Mouse (Mus musculus) hindbrain, embryonic 14.5 days (tissue): ENCODE data around the gene Agap3. TPM values are rescaled to one million over a fixed set of nuclear protein-coding genes. Genes with fewer than 3 reads are reported as not detected.

Source experiments
- ATAC-seq: fragments of 200-750 bp; cut with Nextera tagmentation; 2 replicates; pipeline ENCODE4 v1.8.0; 2017; ENCODE audit warnings: moderate number of reproducible peaks, mild to moderate bottlenecking, moderate TSS enrichment, moderate library complexity; ENCODE audit not compliant: low FRiP score
- DNase-seq: peaks from one replicate; pipeline ENCODE4 v3.0.0-alpha.2; 2015; ENCODE audit warnings: low spot score
- H3K27ac ChIP-seq: fragments of 300-500 bp; sonication (generic); 2 replicates; pipeline ENCODE4 v1.5.1; 2014; ENCODE audit warnings: mild to moderate bottlenecking, moderate library complexity
- H3K27me3 ChIP-seq: fragments of 300-500 bp; sonication (generic); 2 replicates; pipeline ENCODE4 v1.6.1; 2014; ENCODE audit warnings: mild to moderate bottlenecking, low read length, mixed read lengths; ENCODE audit not compliant: control insufficient read depth, insufficient read depth
- H3K36me3 ChIP-seq: fragments of 300-500 bp; sonication (generic); replicated peaks from 2 replicates; pipeline ENCODE4 v1.6.1; 2014; ENCODE audit not compliant: control insufficient read depth, insufficient read depth
- H3K4me1 ChIP-seq: fragments of 300-500 bp; sonication (generic); replicated peaks from 2 replicates; pipeline ENCODE4 v1.6.1; 2014; ENCODE audit warnings: antibody characterized with exemption, low read length, mixed read lengths; ENCODE audit not compliant: control insufficient read depth, insufficient read depth
- H3K4me2 ChIP-seq: fragments of 300-500 bp; sonication (generic); replicated peaks from 2 replicates; pipeline ENCODE4 v1.6.1; 2014; ENCODE audit warnings: mild to moderate bottlenecking, moderate library complexity
- H3K4me3 ChIP-seq: fragments of 300-500 bp; sonication (generic); replicated peaks from 2 replicates; pipeline ENCODE4 v1.5.1; 2014; ENCODE audit warnings: mild to moderate bottlenecking, low read length
- H3K9ac ChIP-seq: fragments of 300-500 bp; sonication (generic); 2 replicates; pipeline ENCODE4 v1.6.1; 2014
- H3K9me3 ChIP-seq: fragments of 300-500 bp; sonication (generic); 2 replicates; pipeline ENCODE4 v1.6.1; 2016; ENCODE audit warnings: low read length; ENCODE audit not compliant: control insufficient read depth
- WGBS: fragments of 180-500 bp; shearing (Covaris S2); extraction: QIAGEN DNeasy Blood & Tissue Kit; methylation state at CpG from one replicate; pipeline ENCODE4 v1.1.7; 2014; 5-methylcytosine and 5-hydroxymethylcytosine counted together
- polyA plus RNA-seq: library from polyadenylated mRNA; unstranded; fragments of >200 nt; fragmentation: Nextera tagmentation; extraction: Ambion mirVana; gene quantifications from 2 replicates; pipeline ENCODE4 v1.2.1, GENCODE M21; 2014

Gene Agap3
- polyA plus RNA-seq, 1 experiment from 2014 or later: 73.1 TPM

DNA sequence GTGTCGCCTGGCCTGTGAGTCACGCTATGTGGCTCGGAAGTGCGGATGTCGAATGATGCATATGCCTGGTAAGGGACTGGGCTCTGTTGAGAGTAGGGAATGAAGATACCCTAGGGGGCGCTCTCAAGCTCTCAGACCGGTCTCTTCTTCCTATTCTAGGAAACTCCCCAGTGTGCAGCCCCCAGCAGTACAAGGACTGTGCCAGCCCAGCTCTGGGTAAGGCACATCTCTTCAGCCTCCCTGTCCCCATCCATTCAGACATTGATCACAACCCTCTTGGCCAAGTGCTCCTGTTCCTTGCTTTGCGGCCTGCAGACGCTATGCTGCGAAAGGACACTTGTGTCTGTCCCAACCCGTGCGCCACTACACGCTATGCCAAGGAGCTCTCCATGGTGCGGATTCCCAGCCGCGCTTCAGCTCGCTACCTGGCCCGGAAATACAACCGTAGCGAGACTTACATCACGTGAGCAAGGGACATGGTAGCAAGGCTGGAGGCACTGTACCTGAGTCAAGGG is 35.7 kb upstream of the Agap3 start:
- Histone ChIP-seq H3K4me1 (peaks cover 11% of the 10 kb centered on the region; the same call in 1 of the 2 replicates), H3K27ac (no peak overlapping the region), H3K27me3 (no peaks in the 10 kb centered on the region), H3K36me3 (peaks cover 28% of the 10 kb centered on the region), H3K4me2 (peak overlapping the region; percentile 27), H3K9me3 (no peaks in the 10 kb centered on the region), H3K4me3 (no peak overlapping the region), H3K9ac (no peak overlapping the region; the same call in 1 of the 2 replicates)
- DNase-seq (peak; percentile 66), ATAC-seq (peak; percentile 72; the same call in 1 of the 2 replicates)
- WGBS: 4% methylated on average over 21 of the region's 21 CpGs

DNA sequence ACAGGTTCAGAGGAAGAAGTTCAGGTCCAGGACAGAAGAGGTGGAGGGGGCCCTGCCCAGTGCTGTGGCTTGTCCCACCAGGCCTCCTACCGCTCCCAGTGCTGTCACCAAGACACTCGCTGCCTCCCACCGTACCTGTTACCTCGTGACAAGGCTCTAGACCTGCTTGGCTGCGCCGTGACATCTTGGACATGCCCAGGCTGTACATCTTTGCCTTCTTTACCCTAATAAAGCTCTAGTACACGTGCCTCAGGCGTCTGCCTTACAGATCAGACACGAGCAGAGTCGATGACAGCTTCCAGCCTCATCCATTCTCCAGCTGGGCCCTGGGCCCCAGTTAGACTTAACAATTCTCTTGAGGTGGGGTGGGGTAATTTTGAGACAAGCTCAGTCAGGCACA is 34.4 kb upstream of the Agap3 start:
- Histone ChIP-seq H3K27me3 (no peaks in the 10 kb centered on the region), H3K4me1 (peaks cover 20% of the 10 kb centered on the region), H3K9me3 (no peaks in the 10 kb centered on the region), H3K9ac (no peak overlapping the region), H3K4me2 (no peak overlapping the region), H3K4me3 (no peak overlapping the region), H3K36me3 (peaks cover 28% of the 10 kb centered on the region), H3K27ac (no peak overlapping the region)
- ATAC-seq (no peak), DNase-seq (no peak)
- WGBS: 89% methylated on average over 10 of the region's 10 CpGs

DNA sequence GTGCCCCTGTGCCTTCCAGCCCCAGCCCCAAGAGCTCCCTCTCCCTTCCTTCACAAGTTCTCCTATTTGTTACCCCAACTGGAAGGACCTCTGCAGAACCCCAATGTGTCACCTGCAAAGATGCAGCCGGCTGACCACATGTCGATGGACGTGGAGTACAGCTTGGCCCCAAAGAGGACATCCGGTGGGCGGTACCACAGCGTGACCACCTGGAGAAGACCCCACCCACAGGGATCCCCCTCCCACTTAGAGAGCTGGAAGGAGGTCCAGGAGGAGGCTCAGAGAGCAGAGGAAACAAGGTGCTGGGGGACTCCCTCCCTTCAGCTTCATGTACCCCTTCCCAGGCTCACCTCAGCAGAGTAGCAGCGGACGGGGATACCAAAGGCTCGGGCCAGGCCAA is 31.6 kb upstream of the Agap3 start:
- Histone ChIP-seq H3K4me1 (peaks cover 31% of the 10 kb centered on the region), H3K4me2 (no peak overlapping the region), H3K27ac (no peak overlapping the region), H3K4me3 (no peak overlapping the region), H3K9ac (no peak overlapping the region), H3K27me3 (no peaks in the 10 kb centered on the region), H3K36me3 (peaks cover 28% of the 10 kb centered on the region), H3K9me3 (no peaks in the 10 kb centered on the region)
- WGBS: 89% methylated on average over 8 of the region's 9 CpGs
- ATAC-seq (no peak), DNase-seq (no peak)

DNA sequence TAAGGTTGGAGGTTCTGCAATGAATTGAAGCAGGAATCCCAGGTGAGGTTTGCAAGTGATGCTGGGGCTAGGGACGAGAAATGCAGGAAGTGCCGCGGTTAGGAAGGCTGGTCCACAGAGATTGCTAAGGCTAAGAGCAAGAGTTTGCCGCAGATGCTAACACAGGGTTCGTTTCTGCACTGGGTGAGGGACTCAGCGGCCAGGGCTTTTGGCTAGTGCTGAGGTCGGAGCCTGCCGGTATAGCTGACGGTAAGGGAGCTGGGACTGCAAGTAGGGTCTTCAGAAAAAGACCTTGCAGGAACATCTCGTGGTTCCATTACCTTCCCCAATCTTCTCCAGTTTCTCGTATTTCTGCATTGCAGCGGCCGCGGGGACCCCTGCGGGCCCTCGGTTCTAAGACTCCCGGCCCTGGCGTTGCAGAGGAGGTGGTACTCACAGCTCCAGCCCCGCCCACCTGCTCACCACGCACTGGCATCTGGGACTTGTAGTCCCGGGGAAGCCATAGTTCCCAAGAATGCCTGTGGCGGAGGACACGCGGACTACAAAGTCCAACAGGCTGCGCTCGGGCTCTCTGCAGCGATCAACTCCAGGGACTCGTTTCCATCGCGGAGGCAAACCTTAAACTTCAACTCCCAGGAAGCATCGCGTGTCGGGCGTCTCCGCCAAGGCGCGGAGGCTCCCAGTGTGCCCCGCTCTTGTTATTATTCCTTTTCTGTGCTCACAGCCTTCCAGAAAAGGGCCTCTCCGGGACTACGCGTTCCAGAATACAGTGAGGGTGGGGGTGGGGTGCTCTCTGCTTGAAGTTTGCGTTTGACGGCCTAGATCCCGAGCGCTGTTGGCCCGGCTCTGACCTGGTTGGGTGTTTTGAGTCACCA is 28.6 kb upstream of the Agap3 start, which contains the start of the genes Cdk5 and Slc4a2:
Gene Cdk5, minus strand, starts transcription at position 402 of the 875 bp plus-strand sequence.
Gene Slc4a2, plus strand, starts transcription at position 709 of the 875 bp plus-strand sequence.
- peak; percentile 94 for ATAC-seq
- Histone ChIP-seq H3K4me1 (peaks cover 43% of the 10 kb centered on the region), H3K36me3 (peaks cover 24% of the 10 kb centered on the region), H3K9ac (peak within 1 kb of the TSS; percentile 88), H3K4me2 (peak within 1 kb of the TSS; percentile 77), H3K9me3 (no peaks in the 10 kb centered on the region), H3K4me3 (peak within 1 kb of the TSS; percentile 49), H3K27me3 (no peaks in the 10 kb centered on the region; the same call in 1 of the 2 replicates), H3K27ac (peak within 1 kb of the TSS; percentile 87)
- WGBS: under 1% methylated on average over 46 of the region's 46 CpGs
- DNase-seq: peak; percentile 98

DNA sequence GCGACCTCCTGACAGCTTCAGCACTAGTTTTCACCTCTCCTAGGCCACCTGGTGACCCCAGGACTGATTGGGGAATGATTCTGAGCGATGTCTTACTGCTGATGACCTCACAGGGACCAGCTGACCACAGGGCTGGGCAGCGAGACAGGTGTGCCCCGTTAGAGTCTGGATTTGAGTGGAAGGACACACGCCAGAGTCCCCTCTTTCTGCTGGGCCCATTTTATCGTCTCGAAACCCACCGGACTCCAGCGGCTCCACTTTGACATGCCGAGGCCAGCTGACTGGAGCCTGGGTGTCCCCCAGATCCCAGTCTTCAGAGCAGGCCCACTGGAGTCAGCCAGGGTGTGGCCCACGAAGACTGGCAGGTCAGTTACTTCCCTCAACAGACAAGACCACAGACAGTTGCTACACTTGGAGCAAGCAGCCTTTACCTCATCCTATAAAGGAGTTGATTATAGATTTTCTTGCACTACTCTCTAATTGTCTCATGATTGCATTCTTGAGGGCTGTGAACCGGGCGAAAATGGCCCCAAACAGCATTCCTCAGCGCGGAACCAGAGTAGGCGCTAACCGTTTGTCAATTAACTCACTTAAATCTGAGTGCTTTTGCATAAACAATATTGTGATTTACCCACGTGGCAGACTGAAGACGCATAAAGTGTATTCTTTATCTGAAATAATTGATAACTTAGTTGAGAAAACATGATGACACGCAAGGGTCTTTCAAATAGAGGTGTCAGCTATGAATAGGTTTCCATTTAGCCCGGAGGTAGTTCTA is 27.8 kb upstream of the Agap3 start:
- no peak for ATAC-seq
- H3K27me3 ChIP-seq: no peaks in the 10 kb centered on the region; the same call in 1 of the 2 replicates
- H3K4me2 ChIP-seq: peak overlapping the region; percentile 77
- H3K4me1 ChIP-seq: peaks cover 44% of the 10 kb centered on the region
- H3K36me3 ChIP-seq: peaks cover 17% of the 10 kb centered on the region
- 16% methylated on average over 21 of the region's 21 CpGs for WGBS
- no peak for DNase-seq
- peak overlapping the region; percentile 70 for H3K9ac ChIP-seq
- H3K9me3 ChIP-seq: no peaks in the 10 kb centered on the region
- H3K4me3 ChIP-seq: peak overlapping the region; percentile 49
- peak overlapping the region; percentile 87 for H3K27ac ChIP-seq

DNA sequence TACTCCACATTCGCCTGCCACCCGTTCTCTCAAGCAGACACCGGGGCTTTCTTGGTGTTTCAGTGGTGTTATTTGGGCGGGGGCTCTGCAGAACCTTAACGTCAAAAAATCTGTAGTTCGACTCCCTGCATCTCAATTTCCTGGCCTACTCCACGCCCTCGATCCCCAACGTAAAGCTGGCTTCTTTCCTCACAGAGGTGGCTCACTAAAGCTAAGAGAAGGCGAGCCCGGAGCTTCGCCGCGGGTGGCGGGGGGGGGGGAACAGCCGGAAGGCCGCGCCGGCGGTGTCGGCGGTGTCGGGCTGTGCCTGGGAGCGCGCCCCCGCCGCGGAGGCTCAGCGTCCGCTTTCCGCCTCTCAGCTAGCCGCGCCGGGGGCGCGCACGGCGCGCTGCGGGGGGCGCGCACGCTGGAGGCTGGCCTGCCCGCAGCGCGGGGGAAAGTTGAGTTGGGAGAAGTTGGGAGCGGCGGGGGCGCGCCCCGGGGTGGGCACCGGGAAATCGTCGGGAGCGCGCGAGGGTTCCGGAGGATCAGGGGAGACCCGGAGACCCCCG is 27.0 kb upstream of the Agap3 start:
- WGBS: under 1% methylated on average over 58 of the region's 60 CpGs
- ATAC-seq (no peak), DNase-seq (peak; percentile 84)
- peak overlapping the region; percentile 87 for H3K27ac ChIP-seq
- H3K27me3 ChIP-seq: no peaks in the 10 kb centered on the region; the same call in 1 of the 2 replicates
- H3K9ac ChIP-seq: peak overlapping the region; percentile 70
- H3K36me3 ChIP-seq: peaks cover 11% of the 10 kb centered on the region
- H3K4me2 ChIP-seq: peak overlapping the region; percentile 77
- H3K9me3 ChIP-seq: no peaks in the 10 kb centered on the region
- peaks cover 44% of the 10 kb centered on the region for H3K4me1 ChIP-seq
- peak overlapping the region; percentile 49 for H3K4me3 ChIP-seq

DNA sequence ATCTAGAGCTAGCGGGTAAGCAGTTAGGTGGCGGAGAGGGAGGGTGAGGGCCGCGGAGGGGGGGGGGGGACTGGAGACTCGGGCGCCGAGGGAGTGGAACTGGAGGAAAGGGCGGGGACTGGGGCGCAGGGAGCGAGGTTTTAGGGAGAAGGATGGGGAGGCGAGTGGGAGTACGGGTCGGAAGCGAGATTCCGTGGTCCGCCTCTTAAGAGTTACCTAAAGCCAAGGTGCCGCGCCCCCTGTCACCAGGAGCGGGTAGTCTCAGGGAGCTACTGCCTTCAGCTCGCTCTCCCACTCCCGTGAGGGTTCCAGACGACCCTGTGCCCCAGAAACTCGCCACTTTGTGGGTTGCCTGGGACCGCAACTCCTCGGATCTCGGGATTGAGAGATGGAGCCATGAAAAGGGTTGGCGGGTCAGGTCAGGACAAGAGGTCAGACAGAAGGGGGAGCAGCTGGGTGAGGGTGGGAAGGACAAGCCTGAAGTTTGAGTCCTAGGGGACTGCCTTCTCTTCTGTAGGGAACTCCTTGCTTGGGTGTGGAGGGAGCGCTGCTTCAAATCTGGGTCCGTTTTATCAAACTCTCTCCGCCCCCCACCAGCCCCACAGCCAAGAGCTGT is 26.4 kb upstream of the Agap3 start:
- H3K27ac ChIP-seq: peak overlapping the region; percentile 3; the same call in 1 of the 2 replicates
- ATAC-seq: no peak
- DNase-seq: no peak

DNA sequence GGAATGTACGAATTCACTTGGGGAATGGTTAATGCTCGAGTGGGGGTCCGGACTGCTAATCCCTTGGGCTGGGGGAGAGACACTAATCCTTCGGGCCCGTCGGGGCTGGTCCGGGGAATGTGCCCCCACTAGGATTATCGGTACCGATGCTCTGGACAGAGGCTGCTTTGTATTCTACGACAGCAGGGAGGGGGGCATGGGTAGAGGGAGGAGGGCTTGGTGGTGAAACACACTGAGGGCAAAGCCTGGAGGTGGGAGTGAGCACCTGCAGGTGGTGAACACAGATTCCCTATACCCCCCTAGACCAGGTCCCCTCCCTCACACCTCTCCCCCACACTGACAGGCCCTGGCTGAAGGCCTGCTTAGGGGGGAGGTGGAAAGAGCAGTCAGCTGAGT is 25.9 kb upstream of the Agap3 start:
- H3K9ac ChIP-seq: peak overlapping the region; percentile 70
- ATAC-seq (no peak), DNase-seq (no peak)
- peak overlapping the region; percentile 77 for H3K4me2 ChIP-seq
- peaks cover 44% of the 10 kb centered on the region for H3K4me1 ChIP-seq
- H3K9me3 ChIP-seq: no peaks in the 10 kb centered on the region
- under 1% methylated on average over 10 of the region's 10 CpGs for WGBS
- peaks cover 10% of the 10 kb centered on the region for H3K36me3 ChIP-seq
- H3K27me3 ChIP-seq: no peaks in the 10 kb centered on the region; the same call in 1 of the 2 replicates
- peak overlapping the region; percentile 3; the same call in 1 of the 2 replicates for H3K27ac ChIP-seq
- H3K4me3 ChIP-seq: peak overlapping the region; percentile 49

More for the DNA sequence above, 26.4 kb upstream of the Agap3 start:
- H3K4me2 ChIP-seq: peak overlapping the region; percentile 77
- peak overlapping the region; percentile 49 for H3K4me3 ChIP-seq
- no peaks in the 10 kb centered on the region; the same call in 1 of the 2 replicates for H3K27me3 ChIP-seq
- H3K4me1 ChIP-seq: peaks cover 44% of the 10 kb centered on the region
- peaks cover 9% of the 10 kb centered on the region; the same call in 1 of the 2 replicates for H3K36me3 ChIP-seq
- H3K9me3 ChIP-seq: no peaks in the 10 kb centered on the region
- WGBS: 0% methylated on average over 28 of the region's 30 CpGs
- peak overlapping the region; percentile 70 for H3K9ac ChIP-seq
